Mouse (Mus musculus): ENCODE data around the gene Pros1. TPM values are rescaled to one million over a fixed set of nuclear protein-coding genes. Genes with fewer than 3 reads are reported as not detected.
A peak's percentile ranks its signal among the peaks of the same experiment; 100 is the strongest.

Gene Pros1
- polyA plus RNA-seq, 1 experiment from 2014 or later, result 41.5 TPM

DNA sequence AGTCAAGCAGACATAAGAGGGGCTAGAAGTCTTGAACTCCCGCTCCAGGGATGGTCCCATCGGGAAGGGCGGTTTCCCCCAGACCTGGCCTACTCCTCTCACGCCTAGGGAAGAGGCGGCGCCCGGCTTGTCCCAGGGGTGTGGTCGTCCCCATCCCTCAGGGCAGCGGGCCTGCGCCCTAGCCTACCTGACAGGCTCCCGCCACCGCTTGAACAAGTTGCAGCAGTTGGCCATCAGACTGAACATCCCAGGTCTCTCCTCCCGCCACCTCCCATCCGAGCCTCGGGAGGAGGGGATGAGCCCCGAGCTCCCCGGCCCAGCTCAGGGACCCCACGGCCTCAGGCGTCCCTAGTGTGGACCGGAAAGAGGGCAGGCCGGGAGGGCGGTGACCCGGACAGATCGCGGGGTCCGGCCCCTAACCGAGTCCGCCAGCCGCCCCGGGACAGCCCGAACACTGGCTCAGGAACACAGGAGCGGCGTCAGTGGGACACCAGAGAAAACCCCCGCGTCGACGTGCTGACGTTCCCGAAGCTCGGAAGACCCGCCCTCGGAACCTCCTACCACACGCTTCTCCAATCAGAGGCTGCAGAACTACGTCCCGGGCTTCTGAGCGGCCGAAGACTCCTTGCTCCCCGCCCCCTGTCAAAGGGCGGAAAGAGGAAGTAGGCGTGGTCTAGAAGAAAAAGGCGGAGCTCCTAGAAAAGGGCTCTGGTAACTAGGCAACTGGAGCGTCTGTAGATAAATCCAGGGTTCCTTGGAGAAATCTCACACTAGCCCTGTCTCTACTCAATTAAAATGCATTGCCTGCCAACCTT is 7.4 kb upstream of the Pros1 start, which contains the start of gene Arl13b:
Gene Arl13b (minus strand): TSS at position 543 of the 815 bp plus-strand sequence.
- Histone ChIP-seq H3K27me3 (ENCODE audit: insufficient read depth, low read length) (no peaks in the 10 kb centered on the region), H3K36me3 (ENCODE audit: insufficient read depth, low read length) (no peaks in the 10 kb centered on the region), H3K9ac (ENCODE audit: low read depth, low read length) (peak within 1 kb of the TSS; percentile 74), H3K4me1 (replicated peaks; ENCODE audit: insufficient read depth, low read length) (0 out of 2 replicates have a peak, but pooled peaks cover 3% of the 10 kb centered on the region), H3K4me2 (ENCODE audit: low read length) (peak within 1 kb of the TSS; percentile 81), H3K27ac (peak within 1 kb of the TSS; percentile 38; the same call in 1 of the 2 replicates), H3K9me3 (replicated peaks; ENCODE audit: low read length) (no peaks in the 10 kb centered on the region), H3K4me3 (replicated peaks; ENCODE audit: low read depth, low read length) (peak within 1 kb of the TSS; percentile 79)
- ATAC-seq (replicated peaks; ENCODE audit: low FRiP score, low read depth) (peak; percentile 100), DNase-seq (ENCODE audit: low spot score) (peak; percentile 100)
- no peak for TF ChIP-seq CTCF (IDR thresholded peaks at IDR 0.05; ENCODE audit: low read depth)
- under 1% methylated on average over 51 of the region's 52 CpGs for WGBS

DNA sequence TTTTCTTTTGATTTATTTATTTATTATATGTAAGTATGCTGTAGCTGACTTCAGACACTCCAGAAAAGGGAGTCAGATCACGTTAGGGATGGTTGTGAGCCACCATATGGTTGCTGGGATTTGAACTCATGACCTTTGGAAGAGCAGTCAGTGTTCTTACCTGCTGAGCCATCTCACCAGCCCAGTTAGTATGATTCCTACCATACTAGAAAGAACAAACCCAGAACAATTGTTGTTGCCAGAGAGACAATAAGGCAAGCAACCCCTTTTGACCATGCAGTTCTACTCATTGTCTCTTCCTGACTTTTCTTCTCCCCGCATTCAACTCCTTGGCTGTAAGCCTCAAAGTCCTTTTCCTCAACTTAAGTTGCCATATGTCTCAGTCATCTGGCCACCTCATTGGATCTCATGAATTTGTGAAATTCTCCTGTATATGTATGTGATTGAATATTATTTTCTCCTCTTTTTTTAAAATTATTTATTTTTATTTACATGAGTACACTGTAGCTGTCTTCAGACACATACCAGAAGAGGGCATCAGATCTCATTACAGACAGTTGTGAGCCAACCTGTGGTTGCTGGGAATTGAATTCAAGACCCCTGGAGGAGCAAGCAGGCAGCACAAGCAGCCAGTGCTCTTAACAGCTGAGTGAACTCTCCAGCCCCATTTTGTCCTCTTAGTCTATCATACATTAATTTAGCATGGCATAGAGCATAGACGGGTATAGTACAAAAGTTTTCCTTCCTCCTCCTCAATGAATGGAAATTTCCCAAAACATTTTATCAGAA is 1.4 kb upstream of the Pros1 start:
- peak; percentile 20; the same call in 1 of the 2 replicates for TF ChIP-seq CTCF (IDR thresholded peaks at IDR 0.05; ENCODE audit: low read depth)
- Histone ChIP-seq H3K27ac (no peak overlapping the region), H3K27me3 (ENCODE audit: insufficient read depth, low read length) (no peaks in the 10 kb centered on the region), H3K9me3 (replicated peaks; ENCODE audit: low read length) (no peaks in the 10 kb centered on the region), H3K4me1 (replicated peaks; ENCODE audit: insufficient read depth, low read length) (no peaks in the 10 kb centered on the region), H3K4me3 (replicated peaks; ENCODE audit: low read depth, low read length) (no peak overlapping the region), H3K36me3 (ENCODE audit: insufficient read depth, low read length) (no peaks in the 10 kb centered on the region), H3K9ac (ENCODE audit: low read depth, low read length) (no peak overlapping the region), H3K4me2 (ENCODE audit: low read length) (no peak overlapping the region)
- DNase-seq (ENCODE audit: low spot score), result no peak
- no peak for ATAC-seq (replicated peaks; ENCODE audit: low FRiP score, low read depth)
- WGBS, result 88% methylated on average over 3 of the region's 3 CpGs

DNA sequence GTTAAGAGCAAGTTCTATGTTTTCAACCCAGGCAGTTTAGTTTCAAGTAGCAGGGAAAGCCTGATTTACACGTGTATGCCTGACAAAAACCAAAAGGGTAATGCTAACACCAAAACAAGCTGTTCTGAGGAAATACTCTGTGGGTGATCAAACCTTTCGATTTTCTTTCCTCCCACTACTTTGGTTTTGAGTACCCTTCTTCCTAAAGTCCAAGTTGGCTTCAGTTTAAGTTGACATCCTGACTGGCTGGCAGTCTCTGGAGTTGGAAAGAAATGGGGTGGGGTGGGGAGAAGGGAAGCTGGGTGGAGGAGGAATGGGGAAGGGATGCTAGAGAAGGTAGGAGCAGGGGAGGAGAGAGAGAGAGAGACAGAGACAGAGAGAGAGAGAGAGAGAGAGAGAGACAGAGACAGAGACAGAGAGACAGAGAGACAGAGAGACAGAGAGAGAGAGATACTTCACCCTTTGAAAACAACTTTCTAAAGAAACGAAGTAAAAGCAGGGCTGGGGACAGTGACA is 438 bp upstream of the Pros1 start:
- Histone ChIP-seq H3K4me3 (replicated peaks; ENCODE audit: low read depth, low read length) (peak overlapping the region; percentile 70), H3K36me3 (ENCODE audit: insufficient read depth, low read length) (no peaks in the 10 kb centered on the region), H3K4me2 (ENCODE audit: low read length) (peak overlapping the region; percentile 85), H3K4me1 (replicated peaks; ENCODE audit: insufficient read depth, low read length) (no peaks in the 10 kb centered on the region), H3K9me3 (replicated peaks; ENCODE audit: low read length) (no peaks in the 10 kb centered on the region), H3K27ac (peak overlapping the region; percentile 84), H3K27me3 (ENCODE audit: insufficient read depth, low read length) (no peaks in the 10 kb centered on the region), H3K9ac (ENCODE audit: low read depth, low read length) (peak overlapping the region; percentile 83)
- ATAC-seq (replicated peaks; ENCODE audit: low FRiP score, low read depth) (peak; percentile 44; the same call in 1 of the 2 replicates), DNase-seq (ENCODE audit: low spot score) (peak; percentile 29)
- whole genome bisulfite sequencing, result 17% methylated on average over 3 of the region's 3 CpGs
- TF ChIP-seq CTCF (IDR thresholded peaks at IDR 0.05; ENCODE audit: low read depth), result no peak

DNA sequence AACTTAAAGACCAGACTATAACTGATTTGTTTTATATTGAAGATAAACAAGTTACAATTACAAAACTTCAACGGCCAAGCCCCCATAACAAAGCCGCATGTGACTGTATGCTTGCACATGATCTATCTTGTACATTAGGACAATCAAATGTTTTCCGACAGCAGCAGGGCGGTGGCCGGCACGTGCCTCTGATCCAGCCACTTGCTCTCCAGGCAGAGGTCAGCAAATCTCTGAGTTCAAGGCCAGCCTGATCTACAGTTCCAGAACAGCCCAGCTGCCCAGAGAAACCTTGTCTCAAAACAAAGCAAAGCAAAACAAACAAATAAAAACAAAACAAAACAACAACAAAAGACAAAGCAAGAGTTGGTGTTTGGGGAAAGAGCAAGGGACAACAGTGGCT is 1.3 kb downstream of the Pros1 start:
- no peak overlapping the region for H3K9ac ChIP-seq (ENCODE audit: low read depth, low read length)
- H3K27ac ChIP-seq, result no peak overlapping the region
- WGBS, result 71% methylated on average over 6 of the region's 6 CpGs
- no peaks in the 10 kb centered on the region for H3K9me3 ChIP-seq (replicated peaks; ENCODE audit: low read length)
- peak overlapping the region; percentile 85; the same call in 1 of the 2 replicates for H3K4me2 ChIP-seq (ENCODE audit: low read length)
- no peaks in the 10 kb centered on the region for H3K36me3 ChIP-seq (ENCODE audit: insufficient read depth, low read length)
- H3K4me3 ChIP-seq (replicated peaks; ENCODE audit: low read depth, low read length), result no peak overlapping the region
- no peak for ATAC-seq (replicated peaks; ENCODE audit: low FRiP score, low read depth)
- H3K4me1 ChIP-seq (replicated peaks; ENCODE audit: insufficient read depth, low read length), result no peaks in the 10 kb centered on the region
- no peak for DNase-seq (ENCODE audit: low spot score)
- TF ChIP-seq CTCF (IDR thresholded peaks at IDR 0.05; ENCODE audit: low read depth), result no peak
- no peaks in the 10 kb centered on the region for H3K27me3 ChIP-seq (ENCODE audit: insufficient read depth, low read length)

DNA sequence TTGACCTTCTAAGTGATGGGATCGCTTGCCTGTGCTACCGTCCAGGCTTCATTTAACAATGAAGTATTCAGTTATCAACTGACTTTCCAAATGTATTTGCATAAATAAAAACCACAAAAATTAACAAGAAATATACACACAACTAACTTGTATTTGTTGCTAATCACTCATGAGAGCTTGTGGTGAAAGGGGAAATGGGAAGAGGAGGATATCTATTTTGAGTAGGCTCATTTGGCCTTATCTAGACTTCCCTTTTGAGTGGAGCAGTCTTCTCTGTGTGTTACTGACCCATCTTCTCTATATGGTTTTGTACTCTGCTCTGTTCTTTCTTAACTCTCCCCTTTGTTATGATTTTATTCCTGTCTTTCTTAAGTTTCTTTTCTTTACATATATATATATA is 2.2 kb downstream of the Pros1 start:
- H3K27me3 ChIP-seq (ENCODE audit: insufficient read depth, low read length), result no peaks in the 10 kb centered on the region
- H3K4me2 ChIP-seq (ENCODE audit: low read length), result no peak overlapping the region
- no peak for DNase-seq (ENCODE audit: low spot score)
- no peak for ATAC-seq (replicated peaks; ENCODE audit: low FRiP score, low read depth)
- H3K9me3 ChIP-seq (replicated peaks; ENCODE audit: low read length), result no peaks in the 10 kb centered on the region
- H3K9ac ChIP-seq (ENCODE audit: low read depth, low read length), result no peak overlapping the region
- H3K36me3 ChIP-seq (ENCODE audit: insufficient read depth, low read length), result no peaks in the 10 kb centered on the region
- 92% methylated on average over 2 of the region's 2 CpGs for WGBS
- H3K4me3 ChIP-seq (replicated peaks; ENCODE audit: low read depth, low read length), result no peak overlapping the region
- no peak overlapping the region for H3K27ac ChIP-seq
- H3K4me1 ChIP-seq (replicated peaks; ENCODE audit: insufficient read depth, low read length), result no peaks in the 10 kb centered on the region
- no peak for TF ChIP-seq CTCF (IDR thresholded peaks at IDR 0.05; ENCODE audit: low read depth)

DNA sequence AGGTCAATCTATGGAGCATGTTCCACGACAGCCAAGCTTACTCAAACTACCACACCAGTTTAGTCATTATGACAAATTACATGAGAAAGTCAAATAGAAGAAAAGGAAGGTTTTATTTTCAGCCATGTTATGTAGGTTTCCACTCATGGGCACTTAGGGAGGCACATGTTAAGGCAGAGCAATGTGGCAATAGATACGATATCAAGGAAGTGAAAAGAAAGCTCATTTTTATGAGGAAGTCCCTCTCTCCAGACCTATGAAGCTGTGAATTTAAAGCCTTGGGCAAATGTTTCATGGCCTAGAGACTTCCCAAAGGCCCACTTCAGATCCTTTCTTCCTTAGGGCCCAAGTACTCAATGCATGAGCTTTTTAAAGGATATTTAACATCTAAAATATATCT is 3.4 kb downstream of the Pros1 start:
- H3K4me2 ChIP-seq (ENCODE audit: low read length), result no peak overlapping the region
- H3K9me3 ChIP-seq (replicated peaks; ENCODE audit: low read length), result no peaks in the 10 kb centered on the region
- DNase-seq (ENCODE audit: low spot score) (no peak), ATAC-seq (replicated peaks; ENCODE audit: low FRiP score, low read depth) (no peak)
- H3K27ac ChIP-seq, result no peak overlapping the region
- no peaks in the 10 kb centered on the region for H3K36me3 ChIP-seq (ENCODE audit: insufficient read depth, low read length)
- 92% methylated on average over 2 of the region's 2 CpGs for WGBS
- H3K27me3 ChIP-seq (ENCODE audit: insufficient read depth, low read length), result no peaks in the 10 kb centered on the region
- H3K4me1 ChIP-seq (replicated peaks; ENCODE audit: insufficient read depth, low read length), result no peaks in the 10 kb centered on the region
- no peak for TF ChIP-seq CTCF (IDR thresholded peaks at IDR 0.05; ENCODE audit: low read depth)
- no peak overlapping the region for H3K9ac ChIP-seq (ENCODE audit: low read depth, low read length)
- no peak overlapping the region for H3K4me3 ChIP-seq (replicated peaks; ENCODE audit: low read depth, low read length)

All from kidney, postnatal 0 days (tissue).